Mouse (Mus musculus): ENCODE measurements at regions not wholly inside any gene's neighbourhood (a gene's known extent, or its start where the extent isn't known, plus 50 kb on each side); places are given as distances from the start of the nearest gene placed in this dataset.

DNA sequence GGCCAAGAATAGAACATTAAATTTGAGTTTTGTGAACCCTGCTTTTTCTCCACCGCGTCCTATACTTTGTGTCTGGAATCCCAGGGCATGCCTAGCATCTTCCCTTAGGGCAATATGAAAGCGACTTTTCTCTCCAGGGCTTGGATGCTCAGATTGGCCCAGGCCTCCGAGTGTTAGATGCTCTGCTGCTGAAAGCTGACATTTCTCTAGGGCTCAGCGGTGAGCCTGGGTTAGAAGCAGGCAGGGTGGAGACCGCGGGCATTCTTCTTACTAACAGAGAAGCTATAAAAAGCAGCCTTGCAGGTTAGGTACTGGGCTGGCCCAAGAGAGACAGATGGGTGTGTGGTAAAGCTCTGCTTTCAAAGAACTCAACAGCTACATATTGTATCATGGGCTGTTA is 409.8 kb upstream of the Trpc7 start:
- TF ChIP-seq CTCF (IDR thresholded peaks at IDR 0.05; ENCODE audit: borderline replicate concordance, control insufficient read depth, extremely low read depth, insufficient read depth, low read length, poor library complexity) (no peak), POLR2A (IDR thresholded peaks at IDR 0.05; ENCODE audit: control insufficient read depth, extremely low read depth, insufficient read depth, low read length, poor library complexity) (no peak)
